ENCODE assay signal across 9 mouse cellular contexts in genomic region chr17:46075116-46075485, GRCm38 (mm10). TPM values are rescaled to one million over a fixed set of nuclear protein-coding genes. Genes with fewer than 3 reads are reported as not detected.
DNase-seq lines count a peak whose midpoint lies in the region; ATAC-seq and TF ChIP-seq lines count a peak whose summit lies in the region.
"Had no signal": no experiment of that assay in that cellular context is flagged by ENCODE, and none has a peak within 500 bp of the region (broad histone marks: within the 10 kb centered on the region; RNA-seq: fewer than 3 reads in every experiment).

No protein-coding gene starts in this region.

- ATAC-seq in limb, embryonic 11.5 days (ENCODE audit: insufficient number of reproducible peaks, low FRiP score, low TSS enrichment, low read depth): no peak

- H3K4me1 ChIP-seq in cortical plate, adult 2 months (ENCODE audit: control insufficient read depth, insufficient read depth, low read length): peaks cover 2% of the 10 kb centered on the region; the same call in 1 of the 2 replicates
- H3K4me1 ChIP-seq in limb, embryonic 11.5 days (ENCODE audit: control insufficient read depth, insufficient read depth, low read length): peaks cover 18% of the 10 kb centered on the region
- H3K4me1 ChIP-seq in small intestine, adult 2 months (ENCODE audit: control insufficient read depth, insufficient read depth, insufficient read length, low read length): peaks cover 11% of the 10 kb centered on the region

- peak; percentile 45 for DNase-seq in 3T3-L1 (ENCODE audit: low read depth, low spot score)
- peak; percentile 42 to 54 for DNase-seq in CD8-positive naive resting alpha-beta T cell, adult 2 months (ENCODE audit: low read depth in 2 of 2, low spot score in 2 of 2)
- peak; percentile 44 for DNase-seq in limb, embryonic 11.5 days (ENCODE audit: low spot score)
- DNase-seq in left cerebral cortex, postnatal 4 days: no peak
- DNase-seq in layer of hippocampus, postnatal 14 days (ENCODE audit: low spot score in 2 of 2): no peak
- no peak for DNase-seq in ovary, adult 18-20 months (ENCODE audit: low spot score)

- H3K4me2 ChIP-seq in limb, embryonic 11.5 days (ENCODE audit: low read depth, severe bottlenecking): no peak overlapping the region

- no peak overlapping the region for H3K27ac ChIP-seq in cortical plate, adult 2 months (ENCODE audit: insufficient read depth, low read length)
- H3K27ac ChIP-seq in limb, embryonic 11.5 days (replicated peaks; ENCODE audit: low read depth, low read length): no peak overlapping the region
- H3K27ac ChIP-seq in small intestine, adult 2 months (ENCODE audit: insufficient read depth, low read depth, low read length): no peak overlapping the region
- H3K27ac ChIP-seq: heart, embryonic 13.5 days had no signal

- no peak overlapping the region for H3K4me3 ChIP-seq in cortical plate, adult 2 months (ENCODE audit: insufficient read depth, low read length)
- H3K4me3 ChIP-seq in limb, embryonic 11.5 days (ENCODE audit: low read depth, low read length): no peak overlapping the region
- no peak overlapping the region for H3K4me3 ChIP-seq in small intestine, adult 2 months (ENCODE audit: low read depth, low read length)
- H3K4me3 ChIP-seq: heart, embryonic 13.5 days had no signal

- 49% methylated on average over 3 of the region's 3 CpGs for WGBS in limb, embryonic 11.5 days
- 70% methylated on average over 3 of the region's 3 CpGs for WGBS in small intestine, adult 2 months

- intact Hi-C loops in left cerebral cortex, postnatal 4 days (cut with DNase I): no loop called here

- 0 out of 2 replicates have a peak, but pooled peaks have one; percentile 22 for TF ChIP-seq CTCF in cortical plate, adult 2 months (IDR thresholded peaks at IDR 0.05; ENCODE audit: extremely low read depth, insufficient read depth, low read length)
- peak; percentile 48; the same call in 1 of the 2 replicates for TF ChIP-seq CTCF in small intestine, adult 2 months (IDR thresholded peaks at IDR 0.05; ENCODE audit: extremely low read depth, insufficient read length, insufficient replicate concordance, low read depth, low read length)

- H3K9me3 ChIP-seq in limb, embryonic 11.5 days (ENCODE audit: control insufficient read depth, low read length): no peaks in the 10 kb centered on the region

- no peak for TF ChIP-seq POLR2A in cortical plate, adult 2 months (IDR thresholded peaks at IDR 0.05; ENCODE audit: extremely low read depth, insufficient read depth, low read length)
- TF ChIP-seq POLR2A in small intestine, adult 2 months (IDR thresholded peaks at IDR 0.05; ENCODE audit: low read depth, low read length): no peak

- H3K27me3 ChIP-seq in limb, embryonic 11.5 days (ENCODE audit: control insufficient read depth, insufficient read depth, low read length): no peaks in the 10 kb centered on the region
- no peaks in the 10 kb centered on the region for H3K27me3 ChIP-seq in small intestine, adult 2 months (ENCODE audit: control insufficient read depth, insufficient read depth, low read length)

- no peak overlapping the region for H3K9ac ChIP-seq in limb, embryonic 11.5 days (ENCODE audit: low read length)

- H3K36me3 ChIP-seq in limb, embryonic 11.5 days (ENCODE audit: control insufficient read depth, insufficient read depth, low read length): no peaks in the 10 kb centered on the region
- no peaks in the 10 kb centered on the region for H3K36me3 ChIP-seq in small intestine, adult 2 months (ENCODE audit: control insufficient read depth, insufficient read depth, low read length)
- H3K36me3 ChIP-seq: heart, embryonic 13.5 days had no signal

RNA-seq across cellular contexts. Expression of gene Mrps18a, which starts 35.7 kb away (rescaled TPM):
- polyA plus RNA-seq in cortical plate, adult 2 months (2012; rRNA removed): 107 and 120 TPM in 2 replicates
- polyA plus RNA-seq in limb, embryonic 11.5 days (2014; fragmentation: Nextera tagmentation; extraction: Ambion mirVana): 152 and 165 TPM in 2 replicates
- 14.4 and 19.5 TPM in 2 replicates for polyA plus RNA-seq in small intestine, adult 2 months (2012; rRNA removed)
- total RNA-seq in left cerebral cortex, postnatal 4 days (2021): 10 to 100 TPM; 75.8 to 78.3 TPM
- total RNA-seq in layer of hippocampus, postnatal 14 days (2021): 10 to 100 TPM; 77.4 to 79.2 TPM

RNA-seq across cellular contexts. Expression of gene Vegfa, which starts 42.9 kb away (rescaled TPM):
- 138 and 164 TPM in 2 replicates for polyA plus RNA-seq in cortical plate, adult 2 months (2012; rRNA removed)
- polyA plus RNA-seq in limb, embryonic 11.5 days (2014; fragmentation: Nextera tagmentation; extraction: Ambion mirVana): 3.3 and 4.0 TPM in 2 replicates
- polyA plus RNA-seq in small intestine, adult 2 months (2012; rRNA removed): 108 and 177 TPM in 2 replicates
- total RNA-seq in left cerebral cortex, postnatal 4 days (2021): 10 to 100 TPM; 77.7 to 94.5 TPM
- 10 to 100 TPM; 79.6 to 96.5 TPM for total RNA-seq in layer of hippocampus, postnatal 14 days (2021)

Comparison
In these comparisons a context has a peak if more than half of its experiments do, and no peak if none do; other contexts are left out.
1. DNase-seq: peak in 3T3-L1 (single experiment), CD8-positive naive resting alpha-beta T cell, adult 2 months (2 of 2) and limb, embryonic 11.5 days (single experiment); none in left cerebral cortex, postnatal 4 days (single experiment), layer of hippocampus, postnatal 14 days (0 of 2) and ovary, adult 18-20 months (single experiment).
2. RNA of gene Vegfa, which starts 42.9 kb away (polyA plus RNA-seq): 108 to 177 TPM in small intestine, adult 2 months and 138 to 164 TPM in cortical plate, adult 2 months; 3.3 to 4.0 TPM in limb, embryonic 11.5 days; every median in the first group is over 10 times any median in the second.